Mouse (Mus musculus) embryonic facial prominence, embryonic 11.5 days (tissue): ENCODE results near the gene Mef2d. TPM values are rescaled to one million over a fixed set of nuclear protein-coding genes. Genes with fewer than 3 reads are reported as not detected.

Experiments
- ATAC-seq: fragments of 200-750 bp; cut with Nextera tagmentation; replicated peaks from 2 replicates; pipeline ENCODE4 v1.8.0; 2017; ENCODE audit warnings: low read depth; ENCODE audit not compliant: insufficient number of reproducible peaks, low FRiP score, low TSS enrichment
- DNase-seq: peaks from one replicate; pipeline ENCODE4 v3.0.0-alpha.2; 2015; ENCODE audit warnings: low spot score
- H3K27ac ChIP-seq: fragments of 300-500 bp; sonication (generic); replicated peaks from 2 replicates; pipeline ENCODE4 v1.5.1; 2014; ENCODE audit warnings: mild to moderate bottlenecking, low read depth, low read length, control low read depth
- H3K27me3 ChIP-seq: fragments of 300-500 bp; sonication (generic); 2 replicates; pipeline ENCODE4 v1.6.1; 2014; ENCODE audit warnings: mild to moderate bottlenecking, low read length, moderate library complexity, mixed read lengths; ENCODE audit not compliant: control insufficient read depth, insufficient read depth
- H3K36me3 ChIP-seq: fragments of 300-500 bp; sonication (generic); replicated peaks from 2 replicates; pipeline ENCODE4 v1.6.1; 2014; ENCODE audit warnings: low read depth, mild to moderate bottlenecking, low read length, moderate library complexity, mixed read lengths; ENCODE audit not compliant: control insufficient read depth, insufficient read depth
- H3K4me1 ChIP-seq: fragments of 300-500 bp; sonication (generic); 2 replicates; pipeline ENCODE4 v1.6.1; 2014; ENCODE audit warnings: low read length, mixed read lengths; ENCODE audit not compliant: control insufficient read depth, insufficient read depth
- H3K4me2 ChIP-seq: fragments of 300-500 bp; sonication (generic); 2 replicates; pipeline ENCODE4 v1.6.1; 2014; ENCODE audit warnings: low read depth, mild to moderate bottlenecking, control low read depth, low read length, moderate library complexity
- H3K4me3 ChIP-seq: fragments of 300-500 bp; sonication (generic); 2 replicates; pipeline ENCODE4 v1.5.1; 2014; ENCODE audit warnings: low read depth, low read length, control low read depth
- H3K9ac ChIP-seq: fragments of 300-500 bp; sonication (generic); replicated peaks from 2 replicates; pipeline ENCODE4 v1.6.1; 2014; ENCODE audit warnings: mild to moderate bottlenecking, control low read depth, low read length
- H3K9me3 ChIP-seq: fragments of 300-500 bp; sonication (generic); replicated peaks from 2 replicates; pipeline ENCODE4 v1.6.1; 2016; ENCODE audit warnings: mild to moderate bottlenecking, low read length, inconsistent platforms, mixed read lengths; ENCODE audit not compliant: control insufficient read depth
- WGBS: fragments of 180-500 bp; shearing (Covaris S2); extraction: QIAGEN DNeasy Blood & Tissue Kit; methylation state at CpG from one replicate; pipeline ENCODE4 v1.1.7; 2014; 5-methylcytosine and 5-hydroxymethylcytosine counted together
- polyA plus RNA-seq: library from polyadenylated mRNA; unstranded; fragments of >200 nt; fragmentation: Nextera tagmentation; extraction: Ambion mirVana; gene quantifications from 2 replicates; pipeline ENCODE4 v1.2.1, GENCODE M21; 2014

The Mef2d gene
- polyA plus RNA-seq, 1 experiment from 2014 or later: 12.5 TPM

- H3K4me2 ChIP-seq: no peak overlapping the region
- peak overlapping the region; percentile 14; the same call in 1 of the 2 replicates for H3K4me3 ChIP-seq
- DNase-seq (no peak), ATAC-seq (no peak)
- 0% methylated on average over 6 of the region's 6 CpGs for WGBS
- H3K27me3 ChIP-seq: peaks cover 88% of the 10 kb centered on the region
- no peaks in the 10 kb centered on the region for H3K9me3 ChIP-seq
- H3K9ac ChIP-seq: peak overlapping the region; percentile 18; the same call in 1 of the 2 replicates
- no peak overlapping the region for H3K27ac ChIP-seq
- no peaks in the 10 kb centered on the region for H3K36me3 ChIP-seq
- no peaks in the 10 kb centered on the region for H3K4me1 ChIP-seq
Observed at GRCm38 (mm10) chr3:88209306-88209705, 67.1 kb downstream of the Mef2d start.

GRCm38 (mm10) chr3:88210121-88210520 lies 67.9 kb downstream of the Mef2d start:
- DNase-seq: no peak
- ATAC-seq: no peak

DNA sequence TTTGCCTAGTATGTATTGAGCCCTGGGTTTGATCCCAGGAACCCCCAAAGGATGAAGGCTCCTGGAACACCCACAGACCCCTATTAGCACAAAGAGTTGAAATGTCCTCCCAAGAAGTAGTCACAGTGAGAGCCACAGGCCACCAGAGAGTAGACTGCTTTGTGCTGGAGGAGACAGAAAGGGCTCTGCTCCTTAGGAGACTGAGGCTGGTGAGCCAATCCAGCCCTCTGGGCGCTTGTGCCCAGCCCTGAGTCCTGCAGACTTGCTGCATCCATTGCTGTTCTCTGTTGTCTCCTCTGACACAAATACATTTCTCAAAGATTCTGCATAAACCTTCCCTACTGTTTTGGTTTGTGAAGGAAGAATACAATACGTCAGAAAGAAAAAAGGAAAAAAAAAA lies 68.7 kb downstream of the Mef2d start:
- H3K9me3 ChIP-seq: no peaks in the 10 kb centered on the region
- ATAC-seq: no peak
- H3K9ac ChIP-seq: no peak overlapping the region
- H3K27ac ChIP-seq: no peak overlapping the region
- no peaks in the 10 kb centered on the region for H3K4me1 ChIP-seq
- peaks cover 88% of the 10 kb centered on the region for H3K27me3 ChIP-seq
- H3K4me2 ChIP-seq: no peak overlapping the region
- DNase-seq: no peak
- WGBS: 6% methylated on average over 2 of the region's 2 CpGs
- H3K4me3 ChIP-seq: no peak overlapping the region
- no peaks in the 10 kb centered on the region for H3K36me3 ChIP-seq

More at GRCm38 (mm10) chr3:88210121-88210520, 67.9 kb downstream of the Mef2d start:
- no peak overlapping the region; the same call in 1 of the 2 replicates for H3K9ac ChIP-seq
- H3K9me3 ChIP-seq: no peaks in the 10 kb centered on the region
- no peak overlapping the region for H3K4me3 ChIP-seq
- H3K27ac ChIP-seq: no peak overlapping the region
- peaks cover 88% of the 10 kb centered on the region for H3K27me3 ChIP-seq
- 8% methylated on average over 2 of the region's 2 CpGs for WGBS
- H3K36me3 ChIP-seq: no peaks in the 10 kb centered on the region
- H3K4me1 ChIP-seq: no peaks in the 10 kb centered on the region
- no peak overlapping the region for H3K4me2 ChIP-seq

GRCm38 (mm10) chr3:88212356-88212755 lies 70.2 kb downstream of the Mef2d start:
- DNase-seq (no peak), ATAC-seq (no peak)
- no peak overlapping the region for H3K9ac ChIP-seq
- H3K36me3 ChIP-seq: no peaks in the 10 kb centered on the region
- peaks cover 92% of the 10 kb centered on the region for H3K27me3 ChIP-seq
- no peaks in the 10 kb centered on the region for H3K9me3 ChIP-seq
- H3K4me2 ChIP-seq: no peak overlapping the region
- no peak overlapping the region for H3K27ac ChIP-seq
- no peak overlapping the region for H3K4me3 ChIP-seq
- WGBS: 0% methylated on average over 1 of the region's 1 CpGs
- no peaks in the 10 kb centered on the region for H3K4me1 ChIP-seq

DNA sequence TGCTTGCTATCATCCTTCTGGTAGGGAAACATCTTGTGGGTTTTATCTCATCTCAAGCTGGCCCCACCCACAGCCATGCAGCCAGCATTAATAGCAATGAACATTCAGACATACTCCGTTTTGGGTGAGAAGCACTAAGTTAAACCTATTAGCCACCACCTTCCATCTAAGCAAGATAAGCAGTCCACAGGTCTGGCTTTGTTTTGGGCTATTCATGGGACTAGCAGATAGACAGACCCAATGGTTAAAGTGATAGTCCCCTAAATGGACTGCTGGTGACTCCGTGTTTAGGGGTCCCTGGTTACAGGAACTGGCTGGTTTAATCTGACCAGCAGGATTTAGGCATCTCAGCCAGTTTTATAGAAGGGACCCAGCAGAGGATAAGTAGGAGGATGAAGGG lies 70.8 kb downstream of the Mef2d start:
- Histone ChIP-seq H3K4me3 (no peak overlapping the region), H3K27me3 (peaks cover 90% of the 10 kb centered on the region), H3K36me3 (no peaks in the 10 kb centered on the region), H3K4me1 (no peaks in the 10 kb centered on the region), H3K27ac (no peak overlapping the region), H3K4me2 (no peak overlapping the region), H3K9ac (no peak overlapping the region), H3K9me3 (no peaks in the 10 kb centered on the region)
- DNase-seq (no peak), ATAC-seq (no peak)
- 2% methylated on average over 2 of the region's 2 CpGs for WGBS

GRCm38 (mm10) chr3:88214197-88214938 lies 72.2 kb downstream of the Mef2d start:
- Histone ChIP-seq H3K4me3 (peak overlapping the region; percentile 21), H3K9ac (no peak overlapping the region), H3K36me3 (no peaks in the 10 kb centered on the region), H3K27ac (no peak overlapping the region), H3K4me1 (no peaks in the 10 kb centered on the region), H3K4me2 (0 out of 2 replicates have a peak overlapping the region, but pooled peaks have one; percentile 14), H3K27me3 (peaks cover 83% of the 10 kb centered on the region), H3K9me3 (no peaks in the 10 kb centered on the region)
- ATAC-seq (peak; percentile 66; the same call in 1 of the 2 replicates), DNase-seq (no peak)
- 2% methylated on average over 41 of the region's 42 CpGs for WGBS

- no peak for DNase-seq
- H3K27ac ChIP-seq: no peak overlapping the region
- 0 out of 2 replicates have a peak overlapping the region, but pooled peaks have one; percentile 36 for H3K9ac ChIP-seq
Observed at GRCm38 (mm10) chr3:88214971-88215552, 72.9 kb downstream of the Mef2d start.

DNA sequence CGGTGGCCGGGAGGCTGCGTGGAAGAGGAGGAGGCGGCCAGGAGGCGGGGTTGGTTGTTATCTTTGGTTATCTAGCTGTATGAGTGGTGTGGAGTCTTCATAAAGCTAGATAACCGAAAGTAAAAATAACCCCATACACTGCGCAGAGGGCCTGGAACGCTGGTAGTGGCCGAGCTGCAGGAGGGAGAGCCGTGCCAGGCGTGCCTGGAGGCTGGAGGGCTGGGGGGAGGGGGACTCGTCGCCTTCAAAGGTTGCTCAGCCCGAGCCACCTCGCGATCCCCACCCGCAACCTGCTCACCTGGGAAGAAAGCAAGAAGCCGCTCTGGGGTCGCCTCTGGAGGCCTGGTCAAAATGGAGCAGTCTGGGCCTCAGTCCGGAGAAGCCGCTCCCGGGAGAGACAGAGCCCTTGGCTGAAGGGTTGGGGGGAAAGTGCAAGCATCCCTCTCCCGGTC lies 73.4 kb downstream of the Mef2d start:
- Histone ChIP-seq H3K27me3 (peaks cover 84% of the 10 kb centered on the region), H3K27ac (no peak overlapping the region)
- WGBS: under 1% methylated on average over 23 of the region's 23 CpGs

More at GRCm38 (mm10) chr3:88214971-88215552, 72.9 kb downstream of the Mef2d start:
- H3K27me3 ChIP-seq: peaks cover 83% of the 10 kb centered on the region
- 1% methylated on average over 48 of the region's 48 CpGs for WGBS
- no peaks in the 10 kb centered on the region for H3K9me3 ChIP-seq
- no peaks in the 10 kb centered on the region for H3K36me3 ChIP-seq
- H3K4me1 ChIP-seq: no peaks in the 10 kb centered on the region
- peak overlapping the region; percentile 14; the same call in 1 of the 2 replicates for H3K4me2 ChIP-seq
- peak overlapping the region; percentile 25 for H3K4me3 ChIP-seq
- no peak for ATAC-seq

More for the DNA sequence above, 73.4 kb downstream of the Mef2d start:
- no peaks in the 10 kb centered on the region for H3K4me1 ChIP-seq
- peak overlapping the region; percentile 14; the same call in 1 of the 2 replicates for H3K4me2 ChIP-seq
- peak overlapping the region; percentile 25 for H3K4me3 ChIP-seq
- 0 out of 2 replicates have a peak overlapping the region, but pooled peaks have one; percentile 36 for H3K9ac ChIP-seq
- H3K36me3 ChIP-seq: no peaks in the 10 kb centered on the region
- DNase-seq: no peak
- no peaks in the 10 kb centered on the region for H3K9me3 ChIP-seq
- no peak for ATAC-seq
